Mouse (Mus musculus) effector memory CD4-positive, alpha-beta T cell, adult 7 months (primary cell): Measurements from ENCODE around the gene Olfr935. TPM values are rescaled to one million over a fixed set of nuclear protein-coding genes. Genes with fewer than 3 reads are reported as not detected.

Experiments
- polyA plus RNA-seq: library from polyadenylated mRNA; unstranded; fragments of 100-300 nt; shearing (Covaris generic); gene quantifications from one replicate; pipeline ENCODE4 v1.2.1, GENCODE M21; 2017

Gene Olfr935
- polyA plus RNA-seq = not detected

GRCm38 (mm10) chr9:38999583-38999982 is at the start of gene Olfr935:
Olfr935 (minus strand) TSS chr9:38999683.

GRCm38 (mm10) chr9:39023277-39023676 is 23.8 kb upstream of the Olfr935 start, which contains the start of gene Olfr146:
Olfr146 (minus strand) TSS chr9:39023377.

GRCm38 (mm10) chr9:38988215-38988614 is 11.3 kb downstream of the Olfr935 start, which contains the start of gene Olfr934:
Olfr934 (minus strand) TSS chr9:38988315.

GRCm38 (mm10) chr9:38972013-38972412 is 27.5 kb downstream of the Olfr935 start, which contains the start of gene Olfr933:
Olfr933 (plus strand) TSS chr9:38972313.

Other genes starting within 250 kb of the Olfr935 start
- not detected for gene Olfr920, start 247.4 kb downstream of the Olfr935 start, polyA plus RNA-seq
- gene Olfr921, start 226.6 kb downstream of the Olfr935 start, polyA plus RNA-seq = not detected
- not detected for gene Olfr922, start 185.1 kb downstream of the Olfr935 start, polyA plus RNA-seq
- gene Olfr923, start 173.1 kb downstream of the Olfr935 start, polyA plus RNA-seq = not detected
- not detected for gene Olfr924, start 155.2 kb downstream of the Olfr935 start, polyA plus RNA-seq
- gene Olfr26, start 144.6 kb downstream of the Olfr935 start, polyA plus RNA-seq = not detected
- not detected for gene Olfr926, start 122.6 kb downstream of the Olfr935 start, polyA plus RNA-seq
- gene Olfr930, start 69.9 kb downstream of the Olfr935 start, polyA plus RNA-seq = not detected
- 0.11 TPM for gene Olfr933, start 27.4 kb downstream of the Olfr935 start, polyA plus RNA-seq
- 0.21 TPM for gene Olfr934, start 11.4 kb downstream of the Olfr935 start, polyA plus RNA-seq
- gene Olfr146, start 23.7 kb upstream of the Olfr935 start, polyA plus RNA-seq = not detected
- 0.55 TPM for gene Olfr937, start 65.3 kb upstream of the Olfr935 start, polyA plus RNA-seq
- gene Olfr938, start 79.2 kb upstream of the Olfr935 start, polyA plus RNA-seq = not detected
- not detected for gene Olfr27, start 128.4 kb upstream of the Olfr935 start, polyA plus RNA-seq
- gene Olfr943, start 166.6 kb upstream of the Olfr935 start, polyA plus RNA-seq = 0.13 TPM
- 0.41 TPM for gene Olfr944, start 202.2 kb upstream of the Olfr935 start, polyA plus RNA-seq